ENCODE assay signal across 25 mouse cellular contexts in the genomic region with DNA sequence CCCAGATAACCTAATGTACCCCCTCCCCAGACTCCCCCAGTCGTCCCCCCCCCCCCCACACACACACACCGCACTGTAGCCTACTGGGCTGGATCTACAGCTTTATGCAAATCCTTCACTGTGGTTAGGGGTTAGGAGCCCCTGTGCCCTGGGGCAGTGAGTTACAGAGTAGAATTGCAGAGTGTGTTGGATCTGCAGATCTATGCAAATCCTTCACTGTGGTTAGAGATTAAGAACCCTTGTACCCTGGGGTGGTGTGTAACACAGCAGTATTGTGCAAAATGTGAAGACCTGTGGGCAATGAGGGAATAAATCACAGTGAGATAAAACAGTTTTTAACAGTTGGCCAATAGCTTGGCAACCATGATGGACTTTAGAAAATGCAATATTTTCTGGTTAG. TPM values are rescaled to one million over a fixed set of nuclear protein-coding genes. Genes with fewer than 3 reads are reported as not detected.
DNase-seq lines count a peak whose midpoint lies in the region; ATAC-seq and TF ChIP-seq lines count a peak whose summit lies in the region.
"Had no signal": no experiment of that assay in that cellular context is flagged by ENCODE, and none has a peak within 500 bp of the region (broad histone marks: within the 10 kb centered on the region; RNA-seq: fewer than 3 reads in every experiment).

No protein-coding gene starts in this region.

- H3K79me2 ChIP-seq in liver, adult 2 months (ENCODE audit: control insufficient read depth, insufficient read depth, low read length), result no peaks in the 10 kb centered on the region

- H3K36me3 ChIP-seq in liver, adult 2 months (ENCODE audit: control insufficient read depth, insufficient read depth, low read length), result no peaks in the 10 kb centered on the region
- no peaks in the 10 kb centered on the region for H3K36me3 ChIP-seq in midbrain, embryonic 16.5 days (ENCODE audit: control insufficient read depth, insufficient read depth, low read length)
- H3K36me3 ChIP-seq in limb, embryonic 10.5 days, result no peaks in the 10 kb centered on the region
- H3K36me3 ChIP-seq: embryonic facial prominence, embryonic 12.5 days; forebrain, embryonic 10.5 days; hindbrain, embryonic 12.5 days had no signal

- peak; percentile 56 for DNase-seq in liver, adult 2 months (ENCODE audit: extremely low read depth, low read depth, low spot score)
- no peak for DNase-seq in liver
- peak; percentile 49 for DNase-seq in fat pad, adult 2 months (ENCODE audit: extremely low read depth, low read depth, low spot score)
- peak; percentile 44 for DNase-seq in kidney, postnatal 14 days
- DNase-seq in limb, embryonic 10.5 days (ENCODE audit: low spot score), result no peak
- no peak for DNase-seq in gastrocnemius, postnatal 10 days
- DNase-seq: adrenal gland, adult 8-10 months; cerebellum, adult 18-20 months; heart, adult 2 months; lung, adult 18-20 months; lung, postnatal 36 days; retina, postnatal 1 day; thymus, postnatal 25 days had no signal

- no peak overlapping the region for H3K4me3 ChIP-seq in liver, adult 2 months (ENCODE audit: insufficient read depth, low read depth, low read length)
- H3K4me3 ChIP-seq in midbrain, embryonic 16.5 days (ENCODE audit: low read depth, low read length), result no peak overlapping the region
- no peak overlapping the region for H3K4me3 ChIP-seq in limb, embryonic 10.5 days
- H3K4me3 ChIP-seq: embryonic facial prominence, embryonic 12.5 days; forebrain, embryonic 10.5 days; heart, adult 2 months; hindbrain, embryonic 12.5 days had no signal

- H3K27me3 ChIP-seq in liver, adult 2 months (ENCODE audit: control insufficient read depth, insufficient read depth, low read length), result no peaks in the 10 kb centered on the region
- no peaks in the 10 kb centered on the region for H3K27me3 ChIP-seq in midbrain, embryonic 16.5 days (ENCODE audit: control insufficient read depth, insufficient read depth, low read depth, low read length)
- no peaks in the 10 kb centered on the region for H3K27me3 ChIP-seq in limb, embryonic 10.5 days (ENCODE audit: low read depth, poor library complexity, severe bottlenecking)
- H3K27me3 ChIP-seq: embryonic facial prominence, embryonic 12.5 days; hindbrain, embryonic 12.5 days had no signal

- ATAC-seq in midbrain, embryonic 16.5 days, result peak; percentile 28; the same call in 1 of the 2 replicates
- ATAC-seq: intestine, postnatal 0 days had no signal

- no peak overlapping the region for H3K4me2 ChIP-seq in midbrain, embryonic 16.5 days (ENCODE audit: low read length)
- H3K4me2 ChIP-seq: embryonic facial prominence, embryonic 12.5 days; hindbrain, embryonic 12.5 days had no signal

- H3K9me3 ChIP-seq in midbrain, embryonic 16.5 days (replicated peaks; ENCODE audit: control insufficient read depth, low read length, poor library complexity, severe bottlenecking), result no peaks in the 10 kb centered on the region
- no peaks in the 10 kb centered on the region for H3K9me3 ChIP-seq in limb, embryonic 10.5 days (replicated peaks)
- H3K9me3 ChIP-seq: embryonic facial prominence, embryonic 12.5 days; forebrain, embryonic 10.5 days; hindbrain, embryonic 12.5 days had no signal

- H3K27ac ChIP-seq in liver, adult 2 months (replicated peaks; ENCODE audit: insufficient read depth, low read depth, low read length), result no peak overlapping the region
- no peak overlapping the region for H3K27ac ChIP-seq in midbrain, embryonic 16.5 days (ENCODE audit: low read length)
- H3K27ac ChIP-seq in limb, embryonic 10.5 days, result no peak overlapping the region
- H3K27ac ChIP-seq: embryonic facial prominence, embryonic 12.5 days; forebrain, embryonic 10.5 days; heart, adult 2 months; hindbrain, embryonic 12.5 days; stomach, postnatal 0 days had no signal

- no peak for TF ChIP-seq POLR2A in liver, adult 2 months (IDR thresholded peaks at IDR 0.05; ENCODE audit: extremely low read depth, insufficient read depth, low read length)

- H3K4me1 ChIP-seq in liver, adult 2 months (ENCODE audit: control insufficient read depth, insufficient read depth, low read length), result no peaks in the 10 kb centered on the region
- H3K4me1 ChIP-seq in midbrain, embryonic 16.5 days (ENCODE audit: control insufficient read depth, insufficient read depth, low read length), result no peaks in the 10 kb centered on the region
- H3K4me1 ChIP-seq in limb, embryonic 10.5 days, result no peaks in the 10 kb centered on the region
- H3K4me1 ChIP-seq: hindbrain, embryonic 12.5 days had no signal

- 55% methylated on average over 2 of the region's 2 CpGs for WGBS in liver, adult 2 months
- 5% methylated on average over 2 of the region's 2 CpGs for WGBS in midbrain, embryonic 16.5 days
- WGBS in limb, embryonic 10.5 days, result 24% methylated on average over 2 of the region's 2 CpGs

- no peak for TF ChIP-seq CTCF in liver, adult 2 months (IDR thresholded peaks at IDR 0.05; ENCODE audit: low read depth, low read length)

- H3K9ac ChIP-seq in liver, adult 2 months (ENCODE audit: low read depth, low read length), result no peak overlapping the region
- no peak overlapping the region for H3K9ac ChIP-seq in midbrain, embryonic 16.5 days (ENCODE audit: low read depth, low read length)
- H3K9ac ChIP-seq: embryonic facial prominence, embryonic 12.5 days; hindbrain, embryonic 12.5 days had no signal

RNA-seq across cellular contexts. Expression of a gene that starts 10.4 kb away (rescaled TPM):
- not detected in 2 replicates for total RNA-seq in liver, adult 2 months (2014; rRNA removed)
- polyA plus RNA-seq in liver, adult 2 months (2012; rRNA removed), result not detected in 2 replicates
- polyA plus RNA-seq in midbrain, embryonic 16.5 days (2015; fragmentation: Nextera tagmentation; extraction: Ambion mirVana), result not detected in 2 replicates
- not detected in 2 replicates for polyA plus RNA-seq in limb, embryonic 10.5 days (2016; fragmentation: Nextera tagmentation; extraction: Ambion mirVana)
- not detected for total RNA-seq in gastrocnemius, postnatal 10 days (2021)
- total RNA-seq: adrenal gland, adult 8-10 months; ES-E14; heart, adult 2 months; layer of hippocampus, postnatal 14 days; left cerebral cortex, postnatal 25 days; neutrophil, adult 5-6 weeks had no signal
- polyA plus RNA-seq: C2C12; embryonic facial prominence, embryonic 12.5 days; forebrain, embryonic 10.5 days; heart, adult 2 months; heart, embryonic 16.5 days; hindbrain, embryonic 12.5 days; intestine, postnatal 0 days; stomach, postnatal 0 days had no signal

RNA-seq across cellular contexts. Expression of a gene that starts 28.8 kb away (rescaled TPM):
- total RNA-seq in liver, adult 2 months (2014; rRNA removed), result 1.8 and 2.6 TPM in 2 replicates
- polyA plus RNA-seq in liver, adult 2 months (2012; rRNA removed), result 1.0 and 1.1 TPM in 2 replicates
- polyA plus RNA-seq in midbrain, embryonic 16.5 days (2015; fragmentation: Nextera tagmentation; extraction: Ambion mirVana), result 78.6 and 79.6 TPM in 2 replicates
- polyA plus RNA-seq in limb, embryonic 10.5 days (2016; fragmentation: Nextera tagmentation; extraction: Ambion mirVana), result 135 and 158 TPM in 2 replicates
- total RNA-seq in gastrocnemius, postnatal 10 days (2021), result 10 to 100 TPM; 19.7 to 24.4 TPM

Comparison
In these comparisons a context has a peak if more than half of its experiments do, and no peak if none do; other contexts are left out.
1. DNase-seq: peak in liver, adult 2 months (single experiment), fat pad, adult 2 months (single experiment) and kidney, postnatal 14 days (single experiment); none in liver (single experiment), limb, embryonic 10.5 days (single experiment) and gastrocnemius, postnatal 10 days (single experiment).
2. RNA of a gene that starts 28.8 kb away (polyA plus RNA-seq): 135 to 158 TPM in limb, embryonic 10.5 days and 78.6 to 79.6 TPM in midbrain, embryonic 16.5 days; 1.0 to 1.1 TPM in liver, adult 2 months; every median in the first group is over 10 times any median in the second.